Mouse (Mus musculus) heart, embryonic 13.5 days (tissue): ENCODE data around the gene Bfsp2. TPM values are rescaled to one million over a fixed set of nuclear protein-coding genes. Genes with fewer than 3 reads are reported as not detected.

Experiments
- ATAC-seq: fragments of 200-750 bp; cut with Nextera tagmentation; 2 replicates; pipeline ENCODE4 v1.8.0; 2017; ENCODE audit warnings: moderate TSS enrichment; ENCODE audit not compliant: insufficient number of reproducible peaks, low FRiP score, low TSS enrichment; ENCODE audit errors: extremely low read depth
- H3K27ac ChIP-seq: fragments of 300-500 bp; sonication (generic); replicated peaks from 2 replicates; pipeline ENCODE4 v1.5.1; 2015; ENCODE audit warnings: moderate library complexity, mild to moderate bottlenecking, inconsistent platforms
- H3K27me3 ChIP-seq: fragments of 300-500 bp; sonication (generic); replicated peaks from 2 replicates; pipeline ENCODE4 v1.6.1; 2015; ENCODE audit warnings: mild to moderate bottlenecking, inconsistent platforms
- H3K36me3 ChIP-seq: fragments of 300-500 bp; sonication (generic); 2 replicates; pipeline ENCODE4 v1.6.1; 2015; ENCODE audit warnings: mild to moderate bottlenecking, inconsistent platforms
- H3K4me1 ChIP-seq: fragments of 300-500 bp; sonication (generic); 2 replicates; pipeline ENCODE4 v1.6.1; 2015; ENCODE audit warnings: inconsistent platforms
- H3K4me2 ChIP-seq: fragments of 300-500 bp; sonication (generic); 2 replicates; pipeline ENCODE4 v1.6.1; 2015; ENCODE audit warnings: inconsistent platforms, mild to moderate bottlenecking, moderate library complexity
- H3K4me3 ChIP-seq: fragments of 300-500 bp; sonication (generic); 2 replicates; pipeline ENCODE4 v1.5.1; 2015; ENCODE audit warnings: moderate library complexity, mild to moderate bottlenecking, inconsistent platforms
- H3K9ac ChIP-seq: fragments of 300-500 bp; sonication (generic); 2 replicates; pipeline ENCODE4 v1.6.1; 2015; ENCODE audit warnings: inconsistent platforms, mild to moderate bottlenecking, moderate library complexity
- H3K9me3 ChIP-seq: fragments of 300-500 bp; sonication (generic); 2 replicates; pipeline ENCODE4 v1.6.1; 2016; ENCODE audit warnings: inconsistent platforms
- WGBS: fragments of 180-500 bp; shearing (Covaris S2); methylation state at CpG from one replicate; pipeline ENCODE4 v1.1.7; 2015; ENCODE audit warnings: mixed read lengths; 5-methylcytosine and 5-hydroxymethylcytosine counted together
- polyA plus RNA-seq: library from polyadenylated mRNA; unstranded; fragments of >200 nt; fragmentation: Nextera tagmentation; extraction: Ambion mirVana; gene quantifications from 2 replicates; pipeline ENCODE4 v1.2.1, GENCODE M21; 2015

Bfsp2 gene
- polyA plus RNA-seq, 1 experiment from 2014 or later: 1.1 TPM

DNA sequence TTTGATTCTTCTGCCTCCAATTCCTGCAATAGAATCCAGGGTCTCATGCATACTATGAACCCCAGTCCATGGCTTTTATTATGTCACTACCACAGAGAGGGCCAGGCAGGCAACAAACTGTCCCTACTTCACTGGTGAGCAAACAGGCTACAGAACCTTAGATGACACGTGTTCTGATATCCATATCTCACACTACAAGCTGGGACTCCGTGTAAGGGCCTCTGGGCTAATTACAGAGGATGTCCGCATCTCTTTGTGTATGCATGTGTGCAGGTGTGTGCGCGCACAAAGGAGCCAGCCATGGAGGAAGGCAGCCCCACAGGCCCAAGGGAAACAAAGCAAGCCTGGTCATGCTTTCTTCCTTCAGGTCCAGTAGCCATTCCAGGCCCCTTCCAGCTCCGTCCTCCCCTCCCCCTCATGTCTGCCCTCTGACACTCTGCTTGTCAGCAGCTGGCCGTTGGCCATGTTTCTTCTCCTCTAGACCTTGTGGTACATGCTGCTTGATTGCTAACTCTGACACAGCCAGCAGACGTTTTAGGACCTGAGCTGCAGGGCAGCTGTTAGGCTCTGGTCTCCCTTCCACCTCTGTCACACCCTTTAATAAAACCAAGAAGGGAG, 492 bp upstream of the Bfsp2 start:
- Histone ChIP-seq H3K4me1 (peaks cover 40% of the 10 kb centered on the region), H3K27ac (peak overlapping the region; percentile 76), H3K9ac (peak overlapping the region; percentile 60), H3K4me2 (0 out of 2 replicates have a peak overlapping the region, but pooled peaks have one; percentile 7), H3K9me3 (no peaks in the 10 kb centered on the region), H3K4me3 (no peak overlapping the region), H3K27me3 (no peaks in the 10 kb centered on the region), H3K36me3 (peaks cover 15% of the 10 kb centered on the region; the same call in 1 of the 2 replicates)
- 0 out of 2 replicates have a peak, but pooled peaks have one; percentile 22 for ATAC-seq
- WGBS: 28% methylated on average over 8 of the region's 8 CpGs

DNA sequence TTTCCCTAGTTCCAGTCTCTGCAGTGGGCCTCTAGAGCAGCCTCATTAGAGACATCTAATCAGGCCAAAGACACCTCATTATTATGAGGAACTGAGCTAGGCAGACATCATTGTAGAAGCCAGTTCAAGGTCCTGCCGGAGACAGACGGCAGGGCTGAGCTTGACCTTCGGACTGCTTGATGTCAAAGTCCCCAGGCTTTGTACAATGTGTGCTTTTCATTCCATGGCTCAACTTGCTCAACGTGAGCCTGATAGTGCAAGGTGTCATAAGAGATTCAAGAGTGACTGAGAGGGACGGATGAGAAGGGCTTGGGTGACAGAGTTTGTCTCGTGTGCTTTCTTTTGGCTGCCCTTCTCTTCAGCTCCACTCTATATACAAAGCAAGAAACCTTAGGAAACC, 4.8 kb downstream of the Bfsp2 start:
- WGBS: 49% methylated on average over 6 of the region's 6 CpGs
- H3K4me1 ChIP-seq: peaks cover 35% of the 10 kb centered on the region
- H3K27ac ChIP-seq: no peak overlapping the region
- no peaks in the 10 kb centered on the region for H3K27me3 ChIP-seq
- no peak overlapping the region for H3K9ac ChIP-seq
- H3K36me3 ChIP-seq: no peaks in the 10 kb centered on the region
- ATAC-seq: no peak
- no peak overlapping the region for H3K4me3 ChIP-seq
- no peak overlapping the region for H3K4me2 ChIP-seq
- H3K9me3 ChIP-seq: no peaks in the 10 kb centered on the region

- ATAC-seq: no peak
- no peaks in the 10 kb centered on the region for H3K36me3 ChIP-seq
- no peaks in the 10 kb centered on the region for H3K27me3 ChIP-seq
- H3K9ac ChIP-seq: 0 out of 2 replicates have a peak overlapping the region, but pooled peaks have one; percentile 24
- H3K4me2 ChIP-seq: peak overlapping the region; percentile 5; the same call in 1 of the 2 replicates
- no peaks in the 10 kb centered on the region for H3K9me3 ChIP-seq
- 42% methylated on average over 13 of the region's 13 CpGs for WGBS
- peaks cover 28% of the 10 kb centered on the region for H3K4me1 ChIP-seq
- no peak overlapping the region for H3K4me3 ChIP-seq
- no peak overlapping the region; the same call in 1 of the 2 replicates for H3K27ac ChIP-seq
These were observed 6.1 kb downstream of the Bfsp2 start for GRCm38 (mm10) chr9:103473915-103474688.

GRCm38 (mm10) chr9:103471784-103472183, 8.4 kb downstream of the Bfsp2 start:
- peak overlapping the region; percentile 14; the same call in 1 of the 2 replicates for H3K4me2 ChIP-seq
- no peak overlapping the region for H3K4me3 ChIP-seq
- no peaks in the 10 kb centered on the region for H3K9me3 ChIP-seq
- no peaks in the 10 kb centered on the region for H3K36me3 ChIP-seq
- H3K27me3 ChIP-seq: no peaks in the 10 kb centered on the region
- peaks cover 28% of the 10 kb centered on the region for H3K4me1 ChIP-seq
- WGBS: 31% methylated on average over 11 of the region's 11 CpGs
- no peak for ATAC-seq
- H3K27ac ChIP-seq: no peak overlapping the region
- no peak overlapping the region for H3K9ac ChIP-seq

- Histone ChIP-seq H3K4me2 (no peak overlapping the region), H3K4me3 (no peak overlapping the region), H3K36me3 (no peaks in the 10 kb centered on the region), H3K9ac (no peak overlapping the region), H3K27me3 (no peaks in the 10 kb centered on the region), H3K4me1 (peaks cover 13% of the 10 kb centered on the region), H3K27ac (no peak overlapping the region), H3K9me3 (no peaks in the 10 kb centered on the region)
- ATAC-seq: no peak
- 53% methylated on average over 5 of the region's 5 CpGs for WGBS
These were observed 10.7 kb downstream of the Bfsp2 start for GRCm38 (mm10) chr9:103469516-103469915.

DNA sequence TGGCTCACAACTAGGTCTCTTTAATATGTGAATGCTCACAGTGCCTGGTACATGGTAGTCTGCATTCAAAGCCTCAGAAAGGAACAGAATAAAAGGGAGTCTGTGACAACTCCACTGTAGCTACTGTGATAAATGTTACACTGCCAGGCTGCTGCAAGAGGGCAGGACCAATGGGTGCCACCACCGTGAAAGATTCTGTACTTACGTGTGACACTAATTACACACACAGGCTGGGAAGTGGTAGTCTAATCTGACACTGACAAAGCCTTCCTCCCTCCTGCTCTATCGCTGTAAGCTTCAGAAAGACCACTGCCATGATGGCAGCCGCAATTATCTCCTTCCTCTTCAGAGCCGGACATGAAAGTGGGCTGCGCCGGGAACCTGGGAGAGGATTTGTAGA, 11.3 kb downstream of the Bfsp2 start:
- Histone ChIP-seq H3K4me3 (no peak overlapping the region), H3K4me1 (peaks cover 7% of the 10 kb centered on the region), H3K9ac (no peak overlapping the region), H3K27ac (no peak overlapping the region), H3K4me2 (no peak overlapping the region), H3K9me3 (no peaks in the 10 kb centered on the region), H3K27me3 (no peaks in the 10 kb centered on the region), H3K36me3 (no peaks in the 10 kb centered on the region)
- no peak for ATAC-seq
- WGBS: 64% methylated on average over 7 of the region's 7 CpGs

GRCm38 (mm10) chr9:103465711-103466220, 14.5 kb downstream of the Bfsp2 start:
- no peaks in the 10 kb centered on the region for H3K27me3 ChIP-seq
- H3K9me3 ChIP-seq: no peaks in the 10 kb centered on the region
- H3K4me3 ChIP-seq: no peak overlapping the region
- H3K9ac ChIP-seq: no peak overlapping the region
- no peak overlapping the region for H3K4me2 ChIP-seq
- no peak for ATAC-seq
- WGBS: 70% methylated on average over 13 of the region's 13 CpGs
- H3K4me1 ChIP-seq: no peaks in the 10 kb centered on the region
- H3K36me3 ChIP-seq: no peaks in the 10 kb centered on the region
- no peak overlapping the region for H3K27ac ChIP-seq

DNA sequence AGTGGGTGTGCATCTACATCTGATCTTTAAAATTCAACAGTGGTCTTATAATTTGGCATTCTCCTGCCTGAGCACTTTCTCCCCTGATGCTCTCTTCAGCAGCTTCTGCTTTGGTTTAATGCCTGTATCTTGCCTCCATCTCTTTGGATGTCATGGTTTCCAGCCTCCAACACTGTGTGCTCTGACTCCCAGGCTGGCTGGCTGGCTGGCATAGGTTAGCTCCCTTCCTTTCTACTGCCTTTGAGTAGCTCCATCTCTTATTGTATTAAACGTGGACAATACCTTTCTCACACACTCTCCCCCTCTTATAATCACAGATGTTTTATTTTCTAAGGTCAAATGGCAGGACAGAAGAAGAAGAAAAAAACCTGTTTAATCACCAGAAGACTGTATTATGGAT, 14.9 kb downstream of the Bfsp2 start:
- no peak overlapping the region for H3K27ac ChIP-seq
- ATAC-seq: no peak
- H3K4me3 ChIP-seq: no peak overlapping the region
- no peak overlapping the region for H3K4me2 ChIP-seq
- H3K36me3 ChIP-seq: no peaks in the 10 kb centered on the region
- no peaks in the 10 kb centered on the region for H3K27me3 ChIP-seq
- WGBS: 53% methylated on average over 1 of the region's 1 CpGs
- no peaks in the 10 kb centered on the region for H3K4me1 ChIP-seq
- no peak overlapping the region for H3K9ac ChIP-seq
- no peaks in the 10 kb centered on the region for H3K9me3 ChIP-seq

GRCm38 (mm10) chr9:103463833-103464232, 16.4 kb downstream of the Bfsp2 start:
- Histone ChIP-seq H3K27ac (no peak overlapping the region), H3K27me3 (no peaks in the 10 kb centered on the region), H3K4me2 (no peak overlapping the region), H3K36me3 (no peaks in the 10 kb centered on the region), H3K4me1 (0 out of 2 replicates have a peak, but pooled peaks cover 4% of the 10 kb centered on the region), H3K4me3 (no peak overlapping the region), H3K9me3 (no peaks in the 10 kb centered on the region), H3K9ac (no peak overlapping the region)
- ATAC-seq: no peak
- WGBS: 53% methylated on average over 6 of the region's 6 CpGs

- no peak for ATAC-seq
- Histone ChIP-seq H3K4me3 (no peak overlapping the region), H3K4me1 (0 out of 2 replicates have a peak, but pooled peaks cover 7% of the 10 kb centered on the region)
These were observed 20.4 kb downstream of the Bfsp2 start for GRCm38 (mm10) chr9:103459839-103460238.

DNA sequence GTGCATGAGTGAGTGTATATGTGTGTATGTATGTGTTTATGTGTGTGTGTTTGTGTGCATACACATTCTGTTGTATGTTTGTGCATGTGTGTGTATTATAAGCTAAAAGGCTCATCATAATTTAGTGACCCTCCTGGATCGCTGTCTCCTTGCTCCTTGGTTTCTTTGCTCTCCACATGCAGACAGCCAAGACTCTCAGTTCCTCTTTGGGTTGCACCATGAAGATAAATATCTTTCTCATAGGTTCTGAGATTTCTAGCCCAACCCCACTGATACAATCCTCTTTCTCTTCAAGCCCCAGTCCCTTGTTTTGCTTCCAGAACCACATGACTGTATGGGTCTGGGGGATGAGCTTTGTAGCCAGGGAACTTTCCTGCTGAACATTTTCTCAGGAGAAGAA, 20.9 kb downstream of the Bfsp2 start:
- Histone ChIP-seq H3K4me2 (no peak overlapping the region), H3K9me3 (no peaks in the 10 kb centered on the region), H3K27me3 (no peaks in the 10 kb centered on the region), H3K4me1 (0 out of 2 replicates have a peak, but pooled peaks cover 7% of the 10 kb centered on the region), H3K36me3 (no peaks in the 10 kb centered on the region), H3K4me3 (no peak overlapping the region), H3K27ac (no peak overlapping the region), H3K9ac (no peak overlapping the region)
- no peak for ATAC-seq
- 87% methylated on average over 1 of the region's 1 CpGs for WGBS

More at GRCm38 (mm10) chr9:103459839-103460238, 20.4 kb downstream of the Bfsp2 start:
- H3K9ac ChIP-seq: no peak overlapping the region
- no peaks in the 10 kb centered on the region for H3K27me3 ChIP-seq
- H3K36me3 ChIP-seq: no peaks in the 10 kb centered on the region
- WGBS: 54% methylated on average over 2 of the region's 2 CpGs
- H3K27ac ChIP-seq: no peak overlapping the region
- no peaks in the 10 kb centered on the region for H3K9me3 ChIP-seq
- H3K4me2 ChIP-seq: no peak overlapping the region
